Mouse (Mus musculus): ENCODE results near the gene Exosc5. TPM values are rescaled to one million over a fixed set of nuclear protein-coding genes. Genes with fewer than 3 reads are reported as not detected.

The Exosc5 gene
- polyA plus RNA-seq (2016; fragmentation: Nextera tagmentation; extraction: Ambion mirVana) = 75.6 and 76.4 TPM in 2 replicates

GRCm38 (mm10) chr7:25658657-25659472 lies at the start of gene Exosc5, which contains the start of gene Bckdha:
TSS of gene Exosc5 (plus strand) at chr7:25659164.
TSS of gene Bckdha (minus strand) at chr7:25658981.
- Histone ChIP-seq H3K4me1 (replicated peaks) (peaks cover 22% of the 10 kb centered on the region), H3K27me3 (ENCODE audit: insufficient read depth, poor library complexity, severe bottlenecking) (no peaks in the 10 kb centered on the region), H3K4me3 (peak within 1 kb of the TSS; percentile 76), H3K27ac (peak within 1 kb of the TSS; percentile 93), H3K36me3 (peaks cover 21% of the 10 kb centered on the region), H3K9me3 (no peaks in the 10 kb centered on the region)
- peak; percentile 99 for DNase-seq (ENCODE audit: low spot score)
- under 1% methylated on average over 50 of the region's 50 CpGs for WGBS

GRCm38 (mm10) chr7:25610056-25610455 lies 48.9 kb upstream of the Exosc5 start:
- DNase-seq (ENCODE audit: low spot score) = no peak
- WGBS = 48% methylated on average over 6 of the region's 6 CpGs
- no peaks in the 10 kb centered on the region for H3K9me3 ChIP-seq
- H3K27ac ChIP-seq = no peak overlapping the region
- no peaks in the 10 kb centered on the region for H3K4me1 ChIP-seq (replicated peaks)
- no peaks in the 10 kb centered on the region; the same call in 1 of the 2 replicates for H3K27me3 ChIP-seq (ENCODE audit: insufficient read depth, poor library complexity, severe bottlenecking)
- no peaks in the 10 kb centered on the region for H3K36me3 ChIP-seq
- H3K4me3 ChIP-seq = no peak overlapping the region

GRCm38 (mm10) chr7:25611501-25611900 lies 47.5 kb upstream of the Exosc5 start:
- no peak overlapping the region for H3K27ac ChIP-seq
- WGBS = 45% methylated on average over 7 of the region's 7 CpGs
- no peaks in the 10 kb centered on the region for H3K9me3 ChIP-seq
- no peaks in the 10 kb centered on the region for H3K36me3 ChIP-seq
- H3K27me3 ChIP-seq (ENCODE audit: insufficient read depth, poor library complexity, severe bottlenecking) = no peaks in the 10 kb centered on the region; the same call in 1 of the 2 replicates
- H3K4me3 ChIP-seq = no peak overlapping the region
- DNase-seq (ENCODE audit: low spot score) = no peak
- no peaks in the 10 kb centered on the region for H3K4me1 ChIP-seq (replicated peaks)

DNA sequence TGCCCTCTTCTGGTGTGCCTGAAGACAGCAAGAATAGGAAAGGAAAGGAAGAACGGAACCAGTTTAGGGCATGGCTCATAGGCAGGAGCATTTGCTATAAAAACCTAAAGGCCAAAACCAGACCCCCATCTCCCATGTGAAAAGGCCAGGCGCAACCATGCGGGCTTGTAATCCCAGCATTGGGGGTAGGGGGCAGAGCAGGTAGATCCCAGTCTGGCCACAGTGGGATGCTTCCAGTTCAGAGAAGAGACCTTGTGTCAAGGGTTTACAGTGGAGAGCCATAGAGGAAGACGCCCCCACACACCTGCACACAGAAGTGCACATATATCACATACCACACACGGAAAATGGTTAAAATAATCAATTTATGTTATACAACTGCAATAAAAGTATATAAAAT lies 44.9 kb upstream of the Exosc5 start:
- peaks cover 5% of the 10 kb centered on the region; the same call in 1 of the 2 replicates for H3K27me3 ChIP-seq (ENCODE audit: insufficient read depth, poor library complexity, severe bottlenecking)
- no peaks in the 10 kb centered on the region for H3K9me3 ChIP-seq
- H3K4me1 ChIP-seq (replicated peaks) = peaks cover 4% of the 10 kb centered on the region; the same call in 1 of the 2 replicates
- 87% methylated on average over 5 of the region's 5 CpGs for WGBS
- DNase-seq (ENCODE audit: low spot score) = no peak
- H3K27ac ChIP-seq = no peak overlapping the region
- no peaks in the 10 kb centered on the region for H3K36me3 ChIP-seq
- H3K4me3 ChIP-seq = no peak overlapping the region

DNA sequence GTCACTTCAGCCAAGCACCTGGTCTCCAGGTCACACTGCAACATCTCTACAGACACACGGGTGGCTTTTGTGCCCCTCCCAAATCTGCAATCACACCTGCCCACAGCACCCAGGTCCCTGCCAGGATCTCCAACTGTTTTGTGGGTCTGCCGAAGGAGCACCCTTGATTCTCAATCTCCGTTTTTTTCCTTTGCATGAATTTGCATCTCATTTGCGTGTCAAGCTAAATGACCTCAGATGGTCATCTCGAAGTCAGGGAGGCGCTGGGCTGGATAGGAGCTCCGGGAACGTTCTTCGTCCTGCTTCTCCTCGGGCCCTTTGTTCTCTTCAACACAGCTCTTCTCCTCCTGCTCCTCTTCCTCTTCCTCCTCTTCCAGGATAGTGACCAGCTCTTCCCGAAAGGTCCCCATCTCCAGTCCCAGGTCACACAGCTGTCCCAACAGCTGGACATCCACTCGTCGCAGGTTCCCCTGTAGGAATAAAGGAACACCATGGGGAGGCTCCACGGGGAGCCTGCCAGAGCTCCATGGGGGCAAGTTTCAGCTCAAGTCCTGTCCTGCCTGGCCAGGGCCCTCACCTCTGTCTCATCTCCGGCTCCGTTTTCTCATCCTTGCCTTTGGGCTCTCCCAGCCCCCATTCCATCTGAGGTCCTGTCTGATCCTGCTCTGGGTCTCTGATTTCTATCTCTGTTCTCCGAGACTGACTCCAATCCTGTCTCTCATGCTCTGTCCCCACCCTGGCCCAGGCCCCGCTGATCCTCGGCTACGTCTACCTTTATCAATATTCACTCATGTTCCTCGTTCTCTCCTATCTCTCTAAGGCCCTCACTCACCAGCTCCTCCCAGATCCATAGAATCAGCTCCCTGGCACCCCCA lies 43.9 kb upstream of the Exosc5 start:
- Histone ChIP-seq H3K27me3 (ENCODE audit: insufficient read depth, poor library complexity, severe bottlenecking) (peaks cover 5% of the 10 kb centered on the region; the same call in 1 of the 2 replicates), H3K4me1 (replicated peaks) (peaks cover 10% of the 10 kb centered on the region; the same call in 1 of the 2 replicates), H3K36me3 (no peaks in the 10 kb centered on the region), H3K27ac (0 out of 2 replicates have a peak overlapping the region, but pooled peaks have one; percentile 5), H3K9me3 (no peaks in the 10 kb centered on the region), H3K4me3 (no peak overlapping the region)
- no peak for DNase-seq (ENCODE audit: low spot score)
- WGBS = 71% methylated on average over 21 of the region's 21 CpGs

GRCm38 (mm10) chr7:25615706-25616011 lies 43.3 kb upstream of the Exosc5 start, which contains the start of gene Erich4:
TSS of gene Erich4 (minus strand) at chr7:25615892.
- WGBS = 83% methylated on average over 5 of the region's 5 CpGs
- Histone ChIP-seq H3K27me3 (ENCODE audit: insufficient read depth, poor library complexity, severe bottlenecking) (peaks cover 5% of the 10 kb centered on the region; the same call in 1 of the 2 replicates), H3K9me3 (no peaks in the 10 kb centered on the region), H3K27ac (0 out of 2 replicates have a peak within 1 kb of the TSS, but pooled peaks have one; percentile 5), H3K36me3 (peaks cover under 1% of the 10 kb centered on the region; the same call in 1 of the 2 replicates), H3K4me1 (replicated peaks) (peaks cover 13% of the 10 kb centered on the region; the same call in 1 of the 2 replicates), H3K4me3 (no peak within 1 kb of the TSS)
- DNase-seq (ENCODE audit: low spot score) = no peak

- Histone ChIP-seq H3K4me1 (replicated peaks) (peaks cover 13% of the 10 kb centered on the region; the same call in 1 of the 2 replicates), H3K27ac (no peak overlapping the region), H3K36me3 (peaks cover 17% of the 10 kb centered on the region), H3K27me3 (ENCODE audit: insufficient read depth, poor library complexity, severe bottlenecking) (peaks cover 5% of the 10 kb centered on the region; the same call in 1 of the 2 replicates), H3K9me3 (no peaks in the 10 kb centered on the region), H3K4me3 (no peak overlapping the region)
- WGBS = 87% methylated on average over 10 of the region's 10 CpGs
- no peak for DNase-seq (ENCODE audit: low spot score)
Observed at GRCm38 (mm10) chr7:25617376-25618160, 41.4 kb upstream of the Exosc5 start.

GRCm38 (mm10) chr7:25618865-25619721 lies 39.9 kb upstream of the Exosc5 start, which contains the start of gene Dmac2:
TSS of gene Dmac2 (plus strand) at chr7:25619414.
- peak; percentile 91 for DNase-seq (ENCODE audit: low spot score)
- H3K27ac ChIP-seq = peak within 1 kb of the TSS; percentile 67
- peaks cover 5% of the 10 kb centered on the region; the same call in 1 of the 2 replicates for H3K27me3 ChIP-seq (ENCODE audit: insufficient read depth, poor library complexity, severe bottlenecking)
- peak within 1 kb of the TSS; percentile 59 for H3K4me3 ChIP-seq
- peaks cover 13% of the 10 kb centered on the region; the same call in 1 of the 2 replicates for H3K4me1 ChIP-seq (replicated peaks)
- peaks cover 24% of the 10 kb centered on the region for H3K36me3 ChIP-seq
- no peaks in the 10 kb centered on the region for H3K9me3 ChIP-seq
- 2% methylated on average over 53 of the region's 53 CpGs for WGBS

DNA sequence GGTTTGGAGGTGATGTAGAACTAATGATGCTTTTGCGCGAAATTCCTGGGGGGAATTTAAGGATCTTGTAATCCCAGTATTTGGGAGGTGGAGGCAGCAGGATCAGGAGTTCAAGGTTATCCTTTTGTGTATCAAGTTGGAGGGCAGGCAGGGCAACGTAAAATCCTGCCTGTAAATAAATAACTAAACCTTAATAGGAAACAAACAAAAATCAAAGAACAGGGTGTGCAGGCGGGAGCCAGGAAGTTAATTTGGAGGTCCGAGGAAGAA lies 39.3 kb upstream of the Exosc5 start:
- Histone ChIP-seq H3K27me3 (ENCODE audit: insufficient read depth, poor library complexity, severe bottlenecking) (peaks cover 5% of the 10 kb centered on the region; the same call in 1 of the 2 replicates), H3K9me3 (no peaks in the 10 kb centered on the region), H3K36me3 (peaks cover 29% of the 10 kb centered on the region), H3K4me1 (replicated peaks) (peaks cover 13% of the 10 kb centered on the region; the same call in 1 of the 2 replicates), H3K27ac (peak overlapping the region; percentile 67), H3K4me3 (peak overlapping the region; percentile 59)
- no peak for DNase-seq (ENCODE audit: low spot score)
- 22% methylated on average over 5 of the region's 5 CpGs for WGBS

- no peak for DNase-seq (ENCODE audit: low spot score)
- H3K4me3 ChIP-seq = peak overlapping the region; percentile 59
- no peak overlapping the region for H3K27ac ChIP-seq
- no peaks in the 10 kb centered on the region for H3K9me3 ChIP-seq
- H3K27me3 ChIP-seq (ENCODE audit: insufficient read depth, poor library complexity, severe bottlenecking) = peaks cover 5% of the 10 kb centered on the region; the same call in 1 of the 2 replicates
- peaks cover 34% of the 10 kb centered on the region for H3K36me3 ChIP-seq
- 95% methylated on average over 5 of the region's 5 CpGs for WGBS
- peaks cover 13% of the 10 kb centered on the region; the same call in 1 of the 2 replicates for H3K4me1 ChIP-seq (replicated peaks)
Observed at GRCm38 (mm10) chr7:25620101-25620500, 38.9 kb upstream of the Exosc5 start.

GRCm38 (mm10) chr7:25620751-25621150 lies 38.2 kb upstream of the Exosc5 start:
- DNase-seq (ENCODE audit: low spot score) = no peak
- Histone ChIP-seq H3K27me3 (ENCODE audit: insufficient read depth, poor library complexity, severe bottlenecking) (peaks cover 5% of the 10 kb centered on the region; the same call in 1 of the 2 replicates), H3K36me3 (peaks cover 40% of the 10 kb centered on the region), H3K4me3 (no peak overlapping the region), H3K27ac (no peak overlapping the region), H3K4me1 (replicated peaks) (peaks cover 13% of the 10 kb centered on the region; the same call in 1 of the 2 replicates), H3K9me3 (no peaks in the 10 kb centered on the region)
- WGBS = 88% methylated on average over 11 of the region's 11 CpGs

Measured in hindbrain, embryonic 10.5 days (tissue).